Comparison of ENCODE assay signal across 7 mouse cellular contexts in genomic region chr1:64689561-64690212, GRCm38 (mm10). TPM values are rescaled to one million over a fixed set of nuclear protein-coding genes. Genes with fewer than 3 reads are reported as not detected.
A peak's percentile ranks its signal among the peaks of the same experiment; 100 is the strongest.
DNase-seq lines count a peak whose midpoint lies in the region; ATAC-seq lines count a peak whose summit lies in the region.

No protein-coding gene starts in this region.

- H3K4me1 ChIP-seq in neural tube, embryonic 11.5 days (ENCODE audit: control insufficient read depth, insufficient read depth, low read length), result peaks cover 5% of the 10 kb centered on the region
- H3K4me1 ChIP-seq in embryonic facial prominence, embryonic 14.5 days (ENCODE audit: control insufficient read depth, insufficient read depth, low read length), result peaks cover 15% of the 10 kb centered on the region
- peaks cover 16% of the 10 kb centered on the region for H3K4me1 ChIP-seq in intestine, embryonic 16.5 days (ENCODE audit: control insufficient read depth, insufficient read depth, low read length)
- peaks cover 39% of the 10 kb centered on the region for H3K4me1 ChIP-seq in midbrain, embryonic 13.5 days (replicated peaks)

- peak overlapping the region; percentile 90 for H3K4me2 ChIP-seq in neural tube, embryonic 11.5 days (ENCODE audit: low read depth)
- peak overlapping the region; percentile 83 for H3K4me2 ChIP-seq in embryonic facial prominence, embryonic 14.5 days (ENCODE audit: low read depth, low read length)
- H3K4me2 ChIP-seq in intestine, embryonic 16.5 days (ENCODE audit: low read depth, low read length), result peak overlapping the region; percentile 88
- peak overlapping the region; percentile 80 for H3K4me2 ChIP-seq in midbrain, embryonic 13.5 days (replicated peaks)

- H3K9me3 ChIP-seq in neural tube, embryonic 11.5 days (ENCODE audit: control insufficient read depth, low read length), result no peaks in the 10 kb centered on the region
- no peaks in the 10 kb centered on the region for H3K9me3 ChIP-seq in embryonic facial prominence, embryonic 14.5 days (ENCODE audit: control insufficient read depth, low read length)
- no peaks in the 10 kb centered on the region for H3K9me3 ChIP-seq in intestine, embryonic 16.5 days (ENCODE audit: control insufficient read depth, low read length)
- H3K9me3 ChIP-seq in midbrain, embryonic 13.5 days, result no peaks in the 10 kb centered on the region

- peak overlapping the region; percentile 66 for H3K9ac ChIP-seq in neural tube, embryonic 11.5 days (ENCODE audit: low read length)
- H3K9ac ChIP-seq in embryonic facial prominence, embryonic 14.5 days (ENCODE audit: low read depth, low read length), result peak overlapping the region; percentile 62
- peak overlapping the region; percentile 72 for H3K9ac ChIP-seq in intestine, embryonic 16.5 days (ENCODE audit: low read depth, low read length)
- H3K9ac ChIP-seq in midbrain, embryonic 13.5 days (replicated peaks), result peak overlapping the region; percentile 57; the same call in 1 of the 2 replicates

- H3K36me3 ChIP-seq in neural tube, embryonic 11.5 days (ENCODE audit: control insufficient read depth, insufficient read depth, low read length), result no peaks in the 10 kb centered on the region
- H3K36me3 ChIP-seq in embryonic facial prominence, embryonic 14.5 days (ENCODE audit: control insufficient read depth, insufficient read depth, low read length), result no peaks in the 10 kb centered on the region
- H3K36me3 ChIP-seq in intestine, embryonic 16.5 days (ENCODE audit: control insufficient read depth, insufficient read depth, low read length), result no peaks in the 10 kb centered on the region
- no peaks in the 10 kb centered on the region for H3K36me3 ChIP-seq in midbrain, embryonic 13.5 days

- peak overlapping the region; percentile 90 for H3K4me3 ChIP-seq in neural tube, embryonic 11.5 days (ENCODE audit: low read depth, low read length)
- peak overlapping the region; percentile 85 for H3K4me3 ChIP-seq in embryonic facial prominence, embryonic 14.5 days (ENCODE audit: low read depth, low read length)
- peak overlapping the region; percentile 86 for H3K4me3 ChIP-seq in intestine, embryonic 16.5 days (ENCODE audit: low read length)
- H3K4me3 ChIP-seq in midbrain, embryonic 13.5 days (replicated peaks), result peak overlapping the region; percentile 92

- no peak for ATAC-seq in neural tube, embryonic 11.5 days (ENCODE audit: insufficient read depth, low FRiP score, low TSS enrichment)
- ATAC-seq in embryonic facial prominence, embryonic 14.5 days (ENCODE audit: low read depth), result no peak
- no peak for ATAC-seq in intestine, embryonic 16.5 days
- no peak for ATAC-seq in midbrain, embryonic 13.5 days

- DNase-seq in neural tube, embryonic 11.5 days (ENCODE audit: low spot score), result no peak
- DNase-seq in neural tube, embryonic 10.5 days (ENCODE audit: extremely low spot score, low spot score), result no peak
- no peak for DNase-seq in embryonic facial prominence, embryonic 14.5 days (ENCODE audit: low spot score)
- no peak for DNase-seq in left cerebral cortex, adult 8-10 months (ENCODE audit: low spot score in 2 of 2)
- DNase-seq in frontal cortex, adult 2 months (ENCODE audit: extremely low spot score in 1 of 2, low spot score in 1 of 2), result no peak

- H3K27me3 ChIP-seq in neural tube, embryonic 11.5 days (ENCODE audit: control insufficient read depth, insufficient read depth, low read length), result no peaks in the 10 kb centered on the region
- no peaks in the 10 kb centered on the region for H3K27me3 ChIP-seq in embryonic facial prominence, embryonic 14.5 days (replicated peaks; ENCODE audit: control insufficient read depth, insufficient read depth, low read length)
- no peaks in the 10 kb centered on the region for H3K27me3 ChIP-seq in intestine, embryonic 16.5 days (replicated peaks; ENCODE audit: control insufficient read depth, insufficient read depth, low read length)
- H3K27me3 ChIP-seq in midbrain, embryonic 13.5 days, result no peaks in the 10 kb centered on the region

- no peak overlapping the region for H3K27ac ChIP-seq in neural tube, embryonic 11.5 days (ENCODE audit: low read depth, low read length)
- H3K27ac ChIP-seq in embryonic facial prominence, embryonic 14.5 days (replicated peaks; ENCODE audit: low read depth, low read length), result peak overlapping the region; percentile 39; the same call in 1 of the 2 replicates
- H3K27ac ChIP-seq in intestine, embryonic 16.5 days (ENCODE audit: low read length), result peak overlapping the region; percentile 4; the same call in 1 of the 2 replicates
- H3K27ac ChIP-seq in midbrain, embryonic 13.5 days, result no peak overlapping the region

- 29% methylated on average over 9 of the region's 9 CpGs for WGBS in neural tube, embryonic 11.5 days
- 22% methylated on average over 9 of the region's 9 CpGs for WGBS in embryonic facial prominence, embryonic 14.5 days
- WGBS in intestine, embryonic 16.5 days, result 19% methylated on average over 9 of the region's 9 CpGs
- 25% methylated on average over 9 of the region's 9 CpGs for WGBS in midbrain, embryonic 13.5 days

RNA-seq across cellular contexts. Expression of gene Ccnyl1, which starts 0.6 kb away (rescaled TPM):
- 11.2 and 11.6 TPM in 2 replicates for polyA plus RNA-seq in neural tube, embryonic 11.5 days (2014; fragmentation: Nextera tagmentation; extraction: Ambion mirVana)
- polyA plus RNA-seq in embryonic facial prominence, embryonic 14.5 days (2014; fragmentation: Nextera tagmentation; extraction: Ambion mirVana), result 8.3 and 8.4 TPM in 2 replicates
- 3.8 TPM in 2 replicates for polyA plus RNA-seq in intestine, embryonic 16.5 days (2015; fragmentation: Nextera tagmentation; extraction: Ambion mirVana)
- 5.0 and 6.0 TPM in 2 replicates for polyA plus RNA-seq in midbrain, embryonic 13.5 days (2015; fragmentation: Nextera tagmentation; extraction: Ambion mirVana)
- total RNA-seq in left cerebral cortex, adult 8-10 months (2022), result 10 to 100 TPM; 16.3 to 21.0 (median 19.7) TPM
- polyA plus RNA-seq in frontal cortex, adult 2 months (2012; rRNA removed), result 26.5 and 28.3 TPM in 2 replicates

RNA-seq across cellular contexts. Expression of gene Fzd5, which starts 47.9 kb away (rescaled TPM):
- 0.37 and 0.49 TPM in 2 replicates for polyA plus RNA-seq in neural tube, embryonic 11.5 days (2014; fragmentation: Nextera tagmentation; extraction: Ambion mirVana)
- 2.6 and 2.8 TPM in 2 replicates for polyA plus RNA-seq in embryonic facial prominence, embryonic 14.5 days (2014; fragmentation: Nextera tagmentation; extraction: Ambion mirVana)
- polyA plus RNA-seq in intestine, embryonic 16.5 days (2015; fragmentation: Nextera tagmentation; extraction: Ambion mirVana), result 5.7 and 6.1 TPM in 2 replicates
- polyA plus RNA-seq in midbrain, embryonic 13.5 days (2015; fragmentation: Nextera tagmentation; extraction: Ambion mirVana), result 0.40 and 0.46 TPM in 2 replicates
- 1 to 10 TPM; 2.2 to 2.8 (median 2.6) TPM for total RNA-seq in left cerebral cortex, adult 8-10 months (2022)
- 0.97 and 1.3 TPM in 2 replicates for polyA plus RNA-seq in frontal cortex, adult 2 months (2012; rRNA removed)

Comparison
In these comparisons a context has a peak if more than half of its experiments do, and no peak if none do; other contexts are left out.
1. H3K27ac ChIP-seq: peak in embryonic facial prominence, embryonic 14.5 days (single experiment) and intestine, embryonic 16.5 days (single experiment); none in neural tube, embryonic 11.5 days (single experiment) and midbrain, embryonic 13.5 days (single experiment).
2. Peak in every context shown above with its lines, with median percentiles within 50 percentile points of each other: H3K4me2 ChIP-seq, H3K4me3 ChIP-seq and H3K9ac ChIP-seq.